Mouse (Mus musculus): ENCODE data around the gene Gltp.

DNA sequence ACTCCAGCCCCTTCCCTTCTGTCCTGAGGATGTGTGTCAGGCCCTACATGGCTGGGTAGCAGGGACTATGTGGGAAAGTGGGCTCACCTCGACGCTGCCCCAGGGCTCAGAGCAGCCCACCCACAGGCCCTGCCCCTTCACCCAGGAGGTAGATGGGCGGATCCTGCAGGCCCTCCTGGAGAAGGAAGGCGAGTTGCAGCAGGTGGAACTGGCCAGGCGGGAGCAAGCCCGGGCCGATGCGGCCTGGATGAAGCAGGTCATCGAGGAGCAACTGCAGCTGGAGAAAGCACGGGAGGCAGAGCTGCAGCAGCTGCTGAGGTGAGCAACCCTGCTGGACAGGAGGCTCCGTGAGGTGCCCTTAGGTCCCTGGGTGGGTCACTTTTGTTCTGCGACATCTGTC lies 26.5 kb upstream of the Gltp start:
- TF ChIP-seq GATA1 (IDR thresholded peaks at IDR 0.05; ENCODE audit: low read length) (no peak), TAL1 (IDR thresholded peaks at IDR 0.05; ENCODE audit: low read length) (no peak)

All from erythroblast, embryonic 14.5 days (primary cell).